Mouse (Mus musculus): ENCODE measurements around the gene Rnf151. TPM values are rescaled to one million over a fixed set of nuclear protein-coding genes. Genes with fewer than 3 reads are reported as not detected.

The Rnf151 gene
- total and polyA plus RNA-seq, 2 experiments from 2014 or later = not detected

DNA sequence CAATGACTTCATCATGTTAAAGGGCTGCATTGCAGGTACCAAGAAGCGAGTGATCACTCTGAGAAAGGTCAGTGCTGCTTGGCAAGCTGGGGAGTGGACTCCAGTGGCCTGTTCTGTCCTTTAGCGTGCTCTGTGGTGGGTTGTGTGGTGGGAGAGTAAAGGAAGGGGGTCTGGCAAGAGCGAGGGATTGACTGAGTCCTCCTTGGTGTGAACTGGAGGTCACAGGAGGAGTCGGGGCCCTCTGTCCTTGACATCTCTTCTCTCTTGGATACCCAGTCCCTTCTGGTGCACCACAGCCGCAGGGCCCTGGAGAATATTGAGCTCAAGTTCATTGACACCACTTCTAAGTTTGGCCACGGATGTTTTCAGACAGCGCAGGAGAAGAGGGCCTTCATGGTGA, 17.6 kb upstream of the Rnf151 start:
- DNase-seq (ENCODE audit: low spot score) (no peak), ATAC-seq (ENCODE audit: low FRiP score) (no peak)
- H3K36me3 ChIP-seq (ENCODE audit: insufficient read depth, low read length) = no peaks in the 10 kb centered on the region
- no peaks in the 10 kb centered on the region for H3K9me3 ChIP-seq (ENCODE audit: low read length)
- no peak overlapping the region for H3K27ac ChIP-seq (ENCODE audit: low read depth, low read length)
- no peaks in the 10 kb centered on the region for H3K4me1 ChIP-seq (ENCODE audit: insufficient read depth, low read length)
- 88% methylated on average over 7 of the region's 7 CpGs for WGBS
- H3K9ac ChIP-seq (replicated peaks; ENCODE audit: low read length, poor library complexity, severe bottlenecking) = no peak overlapping the region
- H3K4me2 ChIP-seq (ENCODE audit: low read depth, low read length, poor library complexity, severe bottlenecking) = no peak overlapping the region
- no peak for TF ChIP-seq CTCF (IDR thresholded peaks at IDR 0.05)
- H3K4me3 ChIP-seq (ENCODE audit: low read depth, low read length) = no peak overlapping the region
- no peaks in the 10 kb centered on the region for H3K27me3 ChIP-seq (ENCODE audit: insufficient read depth, low read length)

DNA sequence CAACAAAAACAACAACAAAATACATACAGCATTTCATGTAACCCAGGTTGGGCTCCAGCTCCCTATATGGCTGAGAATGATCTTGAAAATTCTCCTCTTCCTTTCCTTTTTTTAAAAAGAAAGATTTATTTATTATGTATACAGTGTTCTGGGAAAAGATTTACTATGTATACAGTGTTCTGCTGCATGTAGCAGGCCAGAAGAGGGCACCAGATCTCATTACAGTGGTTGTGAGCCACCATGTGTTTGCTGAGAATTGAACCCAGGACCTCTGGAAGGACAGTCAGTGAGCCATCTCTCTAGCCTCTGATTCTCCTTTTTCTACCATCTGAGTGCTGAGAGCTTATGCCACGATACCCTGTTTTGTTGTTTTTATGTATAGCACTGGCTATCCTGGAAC, 16.6 kb upstream of the Rnf151 start:
- no peaks in the 10 kb centered on the region for H3K9me3 ChIP-seq (ENCODE audit: low read length)
- no peak for ATAC-seq (ENCODE audit: low FRiP score)
- H3K4me1 ChIP-seq (ENCODE audit: insufficient read depth, low read length) = no peaks in the 10 kb centered on the region
- peak; percentile 33; the same call in 1 of the 2 replicates for TF ChIP-seq CTCF (IDR thresholded peaks at IDR 0.05)
- no peak for DNase-seq (ENCODE audit: low spot score)
- H3K27me3 ChIP-seq (ENCODE audit: insufficient read depth, low read length) = no peaks in the 10 kb centered on the region
- H3K4me2 ChIP-seq (ENCODE audit: low read depth, low read length, poor library complexity, severe bottlenecking) = no peak overlapping the region
- 90% methylated on average over 1 of the region's 1 CpGs for WGBS
- H3K36me3 ChIP-seq (ENCODE audit: insufficient read depth, low read length) = no peaks in the 10 kb centered on the region
- H3K9ac ChIP-seq (replicated peaks; ENCODE audit: low read length, poor library complexity, severe bottlenecking) = no peak overlapping the region
- H3K4me3 ChIP-seq (ENCODE audit: low read depth, low read length) = no peak overlapping the region
- no peak overlapping the region for H3K27ac ChIP-seq (ENCODE audit: low read depth, low read length)

- ATAC-seq (ENCODE audit: low FRiP score) (no peak), DNase-seq (ENCODE audit: low spot score) (no peak)
- Histone ChIP-seq H3K36me3 (ENCODE audit: insufficient read depth, low read length) (no peaks in the 10 kb centered on the region), H3K4me2 (ENCODE audit: low read depth, low read length, poor library complexity, severe bottlenecking) (no peak overlapping the region), H3K4me3 (ENCODE audit: low read depth, low read length) (no peak overlapping the region), H3K27ac (ENCODE audit: low read depth, low read length) (no peak overlapping the region), H3K9ac (replicated peaks; ENCODE audit: low read length, poor library complexity, severe bottlenecking) (no peak overlapping the region; the same call in 1 of the 2 replicates), H3K27me3 (ENCODE audit: insufficient read depth, low read length) (no peaks in the 10 kb centered on the region), H3K9me3 (ENCODE audit: low read length) (no peaks in the 10 kb centered on the region), H3K4me1 (ENCODE audit: insufficient read depth, low read length) (no peaks in the 10 kb centered on the region)
- 90% methylated on average over 21 of the region's 21 CpGs for WGBS
- no peak for TF ChIP-seq CTCF (IDR thresholded peaks at IDR 0.05)
Measured at GRCm38 (mm10) chr17:24733434-24734050, 15.7 kb upstream of the Rnf151 start.

- no peaks in the 10 kb centered on the region for H3K9me3 ChIP-seq (ENCODE audit: low read length)
- no peaks in the 10 kb centered on the region for H3K36me3 ChIP-seq (ENCODE audit: insufficient read depth, low read length)
- whole genome bisulfite sequencing = 82% methylated on average over 12 of the region's 12 CpGs
- DNase-seq (ENCODE audit: low spot score) (no peak), ATAC-seq (ENCODE audit: low FRiP score) (no peak)
- H3K4me3 ChIP-seq (ENCODE audit: low read depth, low read length) = no peak overlapping the region
- no peak overlapping the region for H3K9ac ChIP-seq (replicated peaks; ENCODE audit: low read length, poor library complexity, severe bottlenecking)
- no peak for TF ChIP-seq CTCF (IDR thresholded peaks at IDR 0.05)
- no peak overlapping the region for H3K27ac ChIP-seq (ENCODE audit: low read depth, low read length)
- no peaks in the 10 kb centered on the region for H3K27me3 ChIP-seq (ENCODE audit: insufficient read depth, low read length)
- H3K4me2 ChIP-seq (ENCODE audit: low read depth, low read length, poor library complexity, severe bottlenecking) = no peak overlapping the region
- H3K4me1 ChIP-seq (ENCODE audit: insufficient read depth, low read length) = no peaks in the 10 kb centered on the region
Measured at GRCm38 (mm10) chr17:24732233-24732935, 14.5 kb upstream of the Rnf151 start.

GRCm38 (mm10) chr17:24730787-24731186, 12.9 kb upstream of the Rnf151 start:
- Histone ChIP-seq H3K4me1 (ENCODE audit: insufficient read depth, low read length) (no peaks in the 10 kb centered on the region), H3K36me3 (ENCODE audit: insufficient read depth, low read length) (no peaks in the 10 kb centered on the region), H3K27me3 (ENCODE audit: insufficient read depth, low read length) (no peaks in the 10 kb centered on the region), H3K9ac (replicated peaks; ENCODE audit: low read length, poor library complexity, severe bottlenecking) (no peak overlapping the region), H3K27ac (ENCODE audit: low read depth, low read length) (no peak overlapping the region), H3K9me3 (ENCODE audit: low read length) (no peaks in the 10 kb centered on the region), H3K4me2 (ENCODE audit: low read depth, low read length, poor library complexity, severe bottlenecking) (no peak overlapping the region), H3K4me3 (ENCODE audit: low read depth, low read length) (no peak overlapping the region)
- ATAC-seq (ENCODE audit: low FRiP score) (no peak), DNase-seq (ENCODE audit: low spot score) (no peak)
- TF ChIP-seq CTCF (IDR thresholded peaks at IDR 0.05) = no peak
- WGBS = 81% methylated on average over 14 of the region's 14 CpGs

DNA sequence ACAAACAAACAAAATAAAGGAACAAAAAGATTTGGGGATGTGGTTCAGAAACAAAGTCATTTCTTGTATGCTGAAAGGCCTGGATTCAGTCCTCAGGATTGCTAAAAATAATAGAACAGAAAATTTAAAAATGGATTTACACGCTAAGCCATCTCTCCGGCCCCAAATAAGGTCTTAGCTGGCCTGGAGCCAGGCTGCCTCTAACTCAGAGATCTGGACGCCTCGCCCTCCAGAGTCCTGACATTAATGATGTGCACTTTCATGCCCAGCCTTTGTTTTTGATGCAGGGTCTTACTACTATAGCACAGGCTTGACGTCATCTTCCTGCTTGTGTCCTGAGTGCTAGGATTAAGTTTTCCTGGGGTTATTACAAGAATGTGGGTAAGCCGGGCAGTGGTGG, 11.2 kb upstream of the Rnf151 start:
- Histone ChIP-seq H3K9me3 (ENCODE audit: low read length) (no peaks in the 10 kb centered on the region), H3K27ac (ENCODE audit: low read depth, low read length) (no peak overlapping the region), H3K36me3 (ENCODE audit: insufficient read depth, low read length) (no peaks in the 10 kb centered on the region), H3K27me3 (ENCODE audit: insufficient read depth, low read length) (no peaks in the 10 kb centered on the region), H3K4me2 (ENCODE audit: low read depth, low read length, poor library complexity, severe bottlenecking) (no peak overlapping the region), H3K4me3 (ENCODE audit: low read depth, low read length) (no peak overlapping the region), H3K9ac (replicated peaks; ENCODE audit: low read length, poor library complexity, severe bottlenecking) (no peak overlapping the region), H3K4me1 (ENCODE audit: insufficient read depth, low read length) (no peaks in the 10 kb centered on the region)
- 81% methylated on average over 6 of the region's 6 CpGs for WGBS
- ATAC-seq (ENCODE audit: low FRiP score) = no peak
- no peak for TF ChIP-seq CTCF (IDR thresholded peaks at IDR 0.05)
- no peak for DNase-seq (ENCODE audit: low spot score)
